Mouse (Mus musculus): ENCODE data around the gene Specc1.

Gene Specc1

GRCm38 (mm10) chr11:61968875-61969274, 12.3 kb downstream of the Specc1 start:
- DNase-seq (ENCODE audit: low spot score in 2 of 2): no peak

DNA sequence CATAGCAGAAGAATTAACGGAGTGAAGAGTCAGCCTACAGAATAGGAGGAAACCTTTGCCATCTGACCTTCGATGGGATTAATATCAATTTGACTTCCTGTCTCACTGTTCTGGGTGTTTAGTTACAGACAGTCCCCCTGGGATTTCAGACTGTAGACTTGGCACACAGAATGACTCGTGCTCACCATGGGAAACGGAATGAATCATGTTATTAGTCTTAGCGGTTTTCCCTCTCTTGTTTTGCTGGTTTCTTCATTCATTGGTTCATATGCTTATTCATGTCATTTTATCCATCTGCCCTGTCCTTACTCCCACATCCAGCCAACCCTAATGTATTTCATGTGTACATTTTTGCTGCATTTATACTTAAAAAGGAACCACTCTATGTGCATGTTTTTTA, 14.3 kb downstream of the Specc1 start:
- DNase-seq (ENCODE audit: low spot score in 2 of 2): no peak

DNA sequence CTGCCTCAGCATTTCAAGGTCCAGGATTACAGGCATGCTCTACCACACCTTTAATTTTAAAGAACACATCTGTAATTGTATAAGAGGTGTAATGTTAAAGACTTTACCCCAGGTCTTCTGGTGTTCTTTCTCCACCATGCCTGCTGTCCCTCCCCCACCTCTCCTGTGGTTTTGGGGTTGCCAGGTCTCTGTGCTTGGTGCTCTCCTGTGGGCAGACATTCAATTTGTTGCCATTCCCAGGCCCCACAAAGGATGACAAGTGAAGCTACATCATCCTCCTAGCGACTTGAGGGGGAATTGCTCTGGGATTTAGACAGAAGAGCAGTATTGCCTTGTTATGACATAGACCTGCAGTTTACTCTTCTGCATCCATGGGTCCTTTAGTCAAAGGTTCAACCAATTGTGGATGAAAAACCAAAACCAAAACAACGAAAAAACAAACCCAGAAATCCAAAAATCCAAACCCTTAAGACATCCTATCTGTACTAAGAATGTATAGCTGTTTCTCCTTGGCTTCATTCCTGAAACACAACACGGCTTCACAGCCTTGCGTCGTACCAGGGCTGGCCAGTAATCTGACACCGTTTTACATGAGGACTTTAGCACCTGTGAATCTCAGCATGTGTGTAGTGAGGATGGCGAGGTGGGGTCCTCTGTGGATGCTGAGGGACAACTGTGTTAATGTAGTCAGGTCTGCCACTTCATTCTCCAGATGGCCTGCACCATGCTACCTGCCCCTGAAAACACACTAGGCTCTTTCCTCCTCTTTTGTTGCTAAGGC, 15.1 kb downstream of the Specc1 start:
- DNase-seq (ENCODE audit: low spot score in 2 of 2): no peak

- no peak for DNase-seq (ENCODE audit: low spot score in 2 of 2)
These were observed 17.6 kb downstream of the Specc1 start for GRCm38 (mm10) chr11:61974106-61974707.

DNA sequence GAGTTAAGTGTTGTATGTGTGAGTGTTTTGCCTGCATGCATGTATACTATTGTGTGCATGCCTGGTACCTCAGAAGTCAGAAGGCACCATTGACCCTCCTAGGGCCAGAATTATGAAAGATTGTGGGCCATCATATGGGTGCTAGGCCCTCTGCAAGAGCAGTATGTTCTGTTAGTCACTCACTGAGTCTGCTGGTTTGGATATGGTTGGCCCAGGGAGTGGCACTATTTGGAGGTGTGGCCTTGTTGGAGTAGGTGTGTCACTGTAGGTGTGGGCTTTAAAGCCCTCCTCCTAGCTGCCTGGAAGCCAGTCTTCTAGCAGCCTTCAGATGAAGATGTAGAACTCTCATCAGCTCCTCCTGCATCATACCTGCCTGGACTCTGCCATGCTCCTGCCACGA, 19.2 kb downstream of the Specc1 start:
- no peak for DNase-seq (ENCODE audit: low spot score in 2 of 2)

DNA sequence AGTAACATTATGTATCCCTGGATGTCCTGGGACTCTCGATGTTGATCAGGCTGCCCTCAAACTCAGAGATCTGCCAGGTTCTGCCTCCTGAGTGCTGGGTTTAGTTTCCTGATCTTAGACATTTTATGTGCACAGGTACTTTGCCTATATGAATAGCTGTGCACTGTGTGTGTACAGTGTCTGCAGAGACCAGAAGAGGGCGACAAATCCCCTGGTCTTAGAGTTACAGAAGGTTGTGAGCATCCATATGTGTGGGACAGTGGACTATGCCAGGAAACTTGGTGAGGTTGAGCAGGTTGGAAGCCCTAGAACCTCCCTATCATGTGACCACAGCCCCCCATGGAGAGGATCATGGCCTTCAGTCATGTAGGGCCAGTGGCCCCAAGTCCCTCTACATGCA, 24.7 kb downstream of the Specc1 start:
- DNase-seq (ENCODE audit: low spot score in 2 of 2): no peak

GRCm38 (mm10) chr11:61982828-61983227, 26.3 kb downstream of the Specc1 start:
- no peak for DNase-seq (ENCODE audit: low spot score in 2 of 2)

DNA sequence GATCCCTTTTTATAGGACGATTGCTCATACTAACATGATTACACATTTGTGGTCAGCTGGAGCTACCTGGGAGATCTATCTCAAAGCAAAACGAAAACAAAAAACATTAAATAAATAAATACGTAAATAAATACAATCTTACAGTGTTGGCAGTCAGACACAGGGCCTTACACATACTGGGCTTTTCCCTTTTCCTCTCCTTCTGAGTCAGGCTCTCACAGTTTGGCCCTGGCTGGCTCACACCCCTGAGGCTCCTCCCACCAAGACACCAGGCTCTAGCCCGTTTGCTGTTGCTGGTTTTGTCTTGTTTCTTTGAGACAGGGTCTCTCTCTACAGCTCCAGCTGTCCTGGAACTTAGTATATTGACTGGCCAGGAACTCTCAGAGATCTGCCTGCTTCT, 30.4 kb downstream of the Specc1 start:
- DNase-seq (ENCODE audit: low spot score in 2 of 2): no peak

DNA sequence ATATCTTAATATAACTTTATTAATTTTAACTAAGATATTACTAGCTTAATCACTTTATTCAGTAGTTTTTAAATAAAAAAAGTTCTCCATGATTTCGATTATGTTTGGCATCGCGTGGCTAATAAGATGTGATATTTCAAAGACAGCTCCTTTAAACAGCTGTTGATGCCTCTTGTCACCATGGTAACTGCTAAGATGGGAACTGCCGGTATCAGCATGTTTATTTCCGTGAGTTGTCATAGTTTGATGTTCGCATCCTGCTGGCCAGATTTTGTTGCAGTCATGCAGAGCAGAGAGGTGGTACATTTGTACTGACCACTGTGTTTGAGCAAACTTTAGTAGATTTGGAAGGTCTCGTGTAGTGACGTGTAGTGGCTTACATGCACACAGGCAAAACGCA, 33.1 kb downstream of the Specc1 start:
- no peak for DNase-seq (ENCODE audit: low spot score in 2 of 2)

- DNase-seq (ENCODE audit: low spot score in 2 of 2): no peak
These were observed 35.0 kb downstream of the Specc1 start for GRCm38 (mm10) chr11:61991576-61991975.

GRCm38 (mm10) chr11:61992671-61993285, 36.2 kb downstream of the Specc1 start:
- no peak for DNase-seq (ENCODE audit: low spot score in 2 of 2)

GRCm38 (mm10) chr11:61999501-61999900, 42.9 kb downstream of the Specc1 start:
- no peak for DNase-seq (ENCODE audit: low spot score in 2 of 2)

- DNase-seq (ENCODE audit: low spot score in 2 of 2): no peak
These were observed 43.5 kb downstream of the Specc1 start for GRCm38 (mm10) chr11:62000099-62000498.

DNA sequence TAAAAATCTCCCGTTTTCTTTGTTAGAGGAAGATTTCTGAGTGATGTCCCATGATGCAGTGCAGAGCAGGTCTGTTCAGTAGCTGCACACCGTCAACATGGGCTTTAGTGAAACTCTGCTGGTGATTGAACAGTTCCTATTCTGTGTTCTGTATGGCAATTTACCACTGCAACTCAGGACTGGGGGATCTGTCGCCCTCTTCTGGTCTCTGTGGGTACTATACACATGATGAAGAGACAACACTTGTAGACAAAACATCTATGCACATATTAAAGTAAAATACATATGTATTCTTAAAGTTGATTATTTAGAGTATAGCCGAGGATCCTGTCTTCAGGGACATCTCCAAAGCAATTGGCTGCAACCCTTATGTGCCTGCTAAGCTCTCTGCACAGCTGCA, 45.4 kb downstream of the Specc1 start:
- DNase-seq (ENCODE audit: low spot score in 2 of 2): no peak

- no peak for DNase-seq (ENCODE audit: low spot score in 2 of 2)
These were observed 48.3 kb downstream of the Specc1 start for GRCm38 (mm10) chr11:62004881-62005240.

GRCm38 (mm10) chr11:62005241-62005910, 48.8 kb downstream of the Specc1 start:
- DNase-seq (ENCODE audit: low spot score in 2 of 2): peak; percentile 7 to 19

GRCm38 (mm10) chr11:62005911-62006260, 49.3 kb downstream of the Specc1 start:
- DNase-seq (ENCODE audit: low spot score in 2 of 2): no peak

DNA sequence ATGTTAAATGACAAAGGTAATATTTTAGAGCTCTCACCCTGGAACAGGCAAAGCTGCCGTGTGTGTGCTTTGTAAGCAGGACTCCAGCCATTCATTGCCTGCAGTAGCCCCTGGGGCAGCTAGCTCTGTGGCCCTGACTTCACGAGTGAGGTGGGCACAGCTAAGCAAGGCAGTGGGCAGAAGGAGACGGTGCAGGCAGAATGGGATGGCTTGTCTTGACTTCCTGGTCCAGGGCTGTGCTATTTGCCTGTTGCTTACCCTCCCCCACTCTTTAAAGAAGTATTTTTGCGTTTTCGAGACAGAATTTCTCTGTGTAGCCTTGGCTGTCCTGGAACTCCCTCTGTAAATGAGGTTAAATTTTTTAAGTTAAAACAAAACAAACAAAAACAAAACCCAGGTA, 50.1 kb downstream of the Specc1 start:
- no peak for DNase-seq (ENCODE audit: low spot score in 2 of 2)

DNA sequence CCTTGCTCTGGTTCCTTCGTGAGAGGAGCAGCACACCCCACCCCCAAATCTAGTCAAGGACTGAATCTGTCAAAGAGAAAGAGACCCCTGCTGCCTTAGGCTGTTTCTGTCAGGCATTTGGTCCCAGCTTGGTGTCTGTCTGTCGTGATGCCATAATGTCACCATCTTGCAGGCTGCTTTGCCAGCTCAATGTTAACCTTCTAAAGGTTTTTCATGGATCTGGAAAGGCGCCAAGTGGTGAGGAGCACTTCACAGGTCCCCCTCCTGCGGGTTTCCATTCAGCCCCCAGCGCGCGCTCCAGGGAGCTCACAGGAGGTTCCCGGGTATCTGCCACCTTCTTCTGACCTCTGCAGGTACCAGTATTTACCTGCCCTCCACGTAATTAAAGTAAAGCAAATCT, 51.4 kb downstream of the Specc1 start:
- DNase-seq (ENCODE audit: low spot score in 2 of 2): no peak

GRCm38 (mm10) chr11:62010625-62011231, 54.2 kb downstream of the Specc1 start:
- no peak for DNase-seq (ENCODE audit: low spot score in 2 of 2)

DNA sequence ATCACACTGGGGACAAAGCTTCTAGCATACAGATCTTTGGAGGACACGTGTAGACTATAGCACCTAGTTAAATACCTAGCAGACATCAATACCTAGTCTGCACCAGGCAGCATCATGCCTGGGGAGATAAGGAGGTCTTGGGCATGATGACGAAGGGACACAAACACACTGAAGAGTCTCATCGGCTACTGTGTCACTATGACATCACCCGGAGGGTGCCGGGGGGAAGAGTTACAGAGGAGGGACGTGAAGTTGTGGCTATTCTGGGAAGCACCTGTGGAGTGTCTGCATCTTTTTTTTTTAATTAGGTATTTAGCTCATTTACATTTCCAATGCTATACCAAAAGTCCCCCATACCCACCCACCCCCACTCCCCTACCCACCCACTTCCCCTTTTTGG, 55.5 kb downstream of the Specc1 start:
- DNase-seq (ENCODE audit: low spot score in 2 of 2): no peak

DNA sequence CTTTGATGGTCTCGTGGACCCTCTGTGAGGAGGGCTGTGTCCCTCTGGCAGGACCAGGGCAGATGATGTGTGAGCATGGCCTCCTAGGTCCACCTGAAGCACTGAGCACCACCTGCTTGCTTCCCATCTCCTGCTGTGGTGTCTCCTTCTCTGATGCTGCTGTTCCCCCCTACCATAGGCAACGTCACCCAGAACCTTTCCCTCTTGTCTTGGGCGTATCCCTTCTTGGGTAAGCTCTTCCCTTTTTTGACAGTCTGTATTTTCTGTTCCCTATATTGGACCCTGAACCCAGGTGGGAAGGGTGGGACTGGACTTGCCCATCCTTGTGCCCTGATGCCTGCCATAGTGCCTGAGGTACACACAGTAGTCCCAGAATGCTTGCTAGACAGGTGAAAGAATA, 56.9 kb downstream of the Specc1 start:
- no peak for DNase-seq (ENCODE audit: low spot score in 2 of 2)

Data from urinary bladder, adult 18-20 months (tissue).